Mouse (Mus musculus): ENCODE results near the gene Ptpn14.

GRCm38 (mm10) chr1:189867034-189867433 lies 139.0 kb downstream of the Ptpn14 start:
- TF ChIP-seq CTCF (IDR thresholded peaks at IDR 0.05; ENCODE audit: borderline replicate concordance, control insufficient read depth, extremely low read depth, insufficient read depth, low read length, poor library complexity) (no peak), POLR2A (IDR thresholded peaks at IDR 0.05; ENCODE audit: control insufficient read depth, extremely low read depth, insufficient read depth, low read length, poor library complexity) (no peak)

Measured in thymus, adult 2 months (tissue).